Mouse (Mus musculus) urinary bladder, adult 18-20 months (tissue): ENCODE data around the gene Adcy6.

Source experiments
- DNase-seq, 2 experiments: peaks; one replicate each; pipeline ENCODE4 v3.0.0; 2022; ENCODE audit warnings: low spot score in 2 of 2, mixed read lengths in 2 of 2

The Adcy6 gene

GRCm38 (mm10) chr15:98628589-98629254 is 18.8 kb upstream of the Adcy6 start:
- no peak for DNase-seq

- DNase-seq = no peak
Observed at GRCm38 (mm10) chr15:98626487-98627212, 16.8 kb upstream of the Adcy6 start.

- no peak for DNase-seq
Observed at GRCm38 (mm10) chr15:98626078-98626477, 16.2 kb upstream of the Adcy6 start.

- no peak for DNase-seq
Observed at GRCm38 (mm10) chr15:98623361-98623821, 13.5 kb upstream of the Adcy6 start.

- DNase-seq = no peak
Observed at GRCm38 (mm10) chr15:98622721-98623120, 12.8 kb upstream of the Adcy6 start.

- DNase-seq = no peak
Observed at GRCm38 (mm10) chr15:98622199-98622598, 12.3 kb upstream of the Adcy6 start.

- DNase-seq = peak; percentile 62 to 81
Observed at GRCm38 (mm10) chr15:98617176-98617537, 7.3 kb upstream of the Adcy6 start.

GRCm38 (mm10) chr15:98616362-98617175 is 6.7 kb upstream of the Adcy6 start:
- no peak for DNase-seq

GRCm38 (mm10) chr15:98615751-98616150 is 5.9 kb upstream of the Adcy6 start:
- no peak for DNase-seq

GRCm38 (mm10) chr15:98614971-98615370 is 5.1 kb upstream of the Adcy6 start:
- DNase-seq = no peak

GRCm38 (mm10) chr15:98614551-98614950 is 4.7 kb upstream of the Adcy6 start:
- no peak for DNase-seq

- no peak for DNase-seq
Observed at GRCm38 (mm10) chr15:98612229-98612628, 2.4 kb upstream of the Adcy6 start.

- DNase-seq = peak in 1 of 2 experiments; percentile 70
Observed at GRCm38 (mm10) chr15:98610131-98610633, 306 bp upstream of the Adcy6 start.

- DNase-seq = peak in 1 of 2 experiments; percentile 44
Observed at GRCm38 (mm10) chr15:98608784-98609250, 1.1 kb downstream of the Adcy6 start.

GRCm38 (mm10) chr15:98608058-98608783 is 1.7 kb downstream of the Adcy6 start:
- DNase-seq = no peak

- no peak for DNase-seq
Observed at GRCm38 (mm10) chr15:98607557-98607956, 2.3 kb downstream of the Adcy6 start.

GRCm38 (mm10) chr15:98606739-98607138 is 3.1 kb downstream of the Adcy6 start:
- DNase-seq = no peak

- DNase-seq = no peak
Observed at GRCm38 (mm10) chr15:98606051-98606536, 3.8 kb downstream of the Adcy6 start.

GRCm38 (mm10) chr15:98604041-98604575 is 5.8 kb downstream of the Adcy6 start:
- no peak for DNase-seq

GRCm38 (mm10) chr15:98602921-98603458 is 6.9 kb downstream of the Adcy6 start:
- no peak for DNase-seq
